ENCODE assay signal across 15 mouse cellular contexts in the genomic region with DNA sequence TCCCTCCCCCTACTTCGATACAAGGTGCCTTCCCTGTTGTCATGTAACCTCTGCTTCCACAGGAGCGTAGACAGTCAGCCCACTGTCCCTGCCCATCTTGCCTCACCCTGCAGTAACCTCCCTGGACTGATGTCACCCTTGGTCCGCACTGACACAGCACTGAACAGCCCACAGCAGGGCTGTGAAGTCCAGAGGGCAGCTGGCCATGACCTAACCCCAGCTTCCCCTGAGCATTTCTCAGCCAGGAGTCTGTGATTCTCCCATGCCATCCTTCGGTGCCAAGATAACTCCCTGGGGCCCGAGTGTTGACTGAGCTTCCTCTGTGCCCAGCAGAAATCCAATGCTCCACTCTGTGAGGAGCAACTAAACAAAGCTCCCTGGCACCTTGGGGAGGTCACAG. TPM values are rescaled to one million over a fixed set of nuclear protein-coding genes. Genes with fewer than 3 reads are reported as not detected.
DNase-seq lines count a peak whose midpoint lies in the region; ATAC-seq and TF ChIP-seq lines count a peak whose summit lies in the region.
"Had no signal": no experiment of that assay in that cellular context is flagged by ENCODE, and none has a peak within 500 bp of the region (broad histone marks: within the 10 kb centered on the region; RNA-seq: fewer than 3 reads in every experiment).

No protein-coding gene starts in this region.

- no peak for TF ChIP-seq CTCF in kidney, adult 2 months (conservative IDR thresholded peaks at IDR 0.05; ENCODE audit: insufficient read depth, insufficient read length, low read depth, low read length)

- H3K9ac ChIP-seq in kidney, embryonic 14.5 days (ENCODE audit: low read depth, low read length): no peak overlapping the region
- H3K9ac ChIP-seq in liver, embryonic 15.5 days: no peak overlapping the region
- H3K9ac ChIP-seq in forebrain, embryonic 16.5 days (replicated peaks; ENCODE audit: low read depth, low read length): no peak overlapping the region
- H3K9ac ChIP-seq: midbrain, embryonic 15.5 days; neural tube, embryonic 12.5 days had no signal

- peak; percentile 67 for DNase-seq in adrenal gland, adult 2 months
- DNase-seq in adrenal gland, adult 18-20 months (ENCODE audit: low spot score in 2 of 2): no peak
- peak; percentile 62 for DNase-seq in kidney, adult 2 months
- DNase-seq in adrenal gland, postnatal 36 days: peak; percentile 28 to 61
- no peak for DNase-seq in spleen, postnatal 14 days (ENCODE audit: low spot score in 2 of 2)
- DNase-seq: cerebellum, adult 11 months; heart, postnatal 36 days; layer of hippocampus, adult 9-11 months; lung, adult 18-20 months; lung, postnatal 4 days had no signal

- 65% methylated on average over 5 of the region's 5 CpGs for WGBS in kidney, adult 2 months
- WGBS in kidney, embryonic 14.5 days: 86% methylated on average over 5 of the region's 5 CpGs
- WGBS in liver, embryonic 15.5 days (ENCODE audit: insufficient replicate concordance): 65% methylated on average over 5 of the region's 5 CpGs
- 88% methylated on average over 5 of the region's 5 CpGs for WGBS in forebrain, embryonic 16.5 days

- H3K27me3 ChIP-seq in kidney, adult 2 months (replicated peaks; ENCODE audit: control insufficient read depth, insufficient read depth, low read length): no peaks in the 10 kb centered on the region
- H3K27me3 ChIP-seq in kidney, embryonic 14.5 days (ENCODE audit: control insufficient read depth, insufficient read depth, low read length): peaks cover 4% of the 10 kb centered on the region; the same call in 1 of the 2 replicates
- H3K27me3 ChIP-seq in liver, embryonic 15.5 days: peaks cover 15% of the 10 kb centered on the region; the same call in 1 of the 2 replicates
- H3K27me3 ChIP-seq in forebrain, embryonic 16.5 days (replicated peaks; ENCODE audit: control insufficient read depth, insufficient read depth, low read length): no peaks in the 10 kb centered on the region
- H3K27me3 ChIP-seq: midbrain, embryonic 15.5 days; neural tube, embryonic 12.5 days had no signal

- no peak overlapping the region for H3K27ac ChIP-seq in kidney, adult 2 months (ENCODE audit: insufficient read depth, low read depth, low read length)
- no peak overlapping the region for H3K27ac ChIP-seq in kidney, embryonic 14.5 days (ENCODE audit: low read depth, low read length)
- H3K27ac ChIP-seq in liver, embryonic 15.5 days (replicated peaks): no peak overlapping the region
- no peak overlapping the region for H3K27ac ChIP-seq in forebrain, embryonic 16.5 days (ENCODE audit: low read length)
- H3K27ac ChIP-seq: midbrain, embryonic 15.5 days; neural tube, embryonic 12.5 days had no signal

- H3K4me1 ChIP-seq in kidney, adult 2 months (ENCODE audit: control insufficient read depth, insufficient read depth, low read length): no peaks in the 10 kb centered on the region; the same call in 1 of the 2 replicates
- no peaks in the 10 kb centered on the region for H3K4me1 ChIP-seq in kidney, embryonic 14.5 days (ENCODE audit: control insufficient read depth, insufficient read depth, low read length)
- H3K4me1 ChIP-seq in liver, embryonic 15.5 days (replicated peaks): peaks cover 9% of the 10 kb centered on the region
- H3K4me1 ChIP-seq in forebrain, embryonic 16.5 days (replicated peaks; ENCODE audit: control insufficient read depth, insufficient read depth, low read length): no peaks in the 10 kb centered on the region
- H3K4me1 ChIP-seq: midbrain, embryonic 15.5 days; neural tube, embryonic 12.5 days had no signal

- no peak overlapping the region for H3K4me2 ChIP-seq in kidney, embryonic 14.5 days (replicated peaks; ENCODE audit: low read depth, low read length)
- no peak overlapping the region for H3K4me2 ChIP-seq in liver, embryonic 15.5 days
- H3K4me2 ChIP-seq in forebrain, embryonic 16.5 days (ENCODE audit: low read length): no peak overlapping the region
- H3K4me2 ChIP-seq: midbrain, embryonic 15.5 days; neural tube, embryonic 12.5 days had no signal

- no peak for ATAC-seq in kidney, embryonic 14.5 days (ENCODE audit: low FRiP score, low TSS enrichment)
- peak; percentile 54 for ATAC-seq in liver, embryonic 15.5 days (ENCODE audit: insufficient read depth)
- no peak for ATAC-seq in forebrain, embryonic 16.5 days
- ATAC-seq: midbrain, embryonic 15.5 days had no signal

- no peaks in the 10 kb centered on the region for H3K36me3 ChIP-seq in kidney, adult 2 months (ENCODE audit: control insufficient read depth, insufficient read depth, low read length)
- H3K36me3 ChIP-seq in kidney, embryonic 14.5 days (ENCODE audit: control insufficient read depth, insufficient read depth, low read length): no peaks in the 10 kb centered on the region
- H3K36me3 ChIP-seq in liver, embryonic 15.5 days (replicated peaks): no peaks in the 10 kb centered on the region
- H3K36me3 ChIP-seq in forebrain, embryonic 16.5 days (ENCODE audit: control insufficient read depth, insufficient read depth): no peaks in the 10 kb centered on the region
- H3K36me3 ChIP-seq: midbrain, embryonic 15.5 days; neural tube, embryonic 12.5 days had no signal

- no peak overlapping the region for H3K4me3 ChIP-seq in kidney, adult 2 months (ENCODE audit: insufficient read depth, low read depth, low read length)
- no peak overlapping the region for H3K4me3 ChIP-seq in kidney, embryonic 14.5 days (ENCODE audit: low read length)
- H3K4me3 ChIP-seq in liver, embryonic 15.5 days (replicated peaks): no peak overlapping the region
- H3K4me3 ChIP-seq in forebrain, embryonic 16.5 days (replicated peaks; ENCODE audit: low read length): no peak overlapping the region
- H3K4me3 ChIP-seq: midbrain, embryonic 15.5 days; neural tube, embryonic 12.5 days had no signal

- no peaks in the 10 kb centered on the region for H3K9me3 ChIP-seq in kidney, embryonic 14.5 days (ENCODE audit: control insufficient read depth, low read length)
- no peaks in the 10 kb centered on the region for H3K9me3 ChIP-seq in liver, embryonic 15.5 days (replicated peaks)
- H3K9me3 ChIP-seq in forebrain, embryonic 16.5 days (ENCODE audit: control insufficient read depth, low read length): no peaks in the 10 kb centered on the region
- H3K9me3 ChIP-seq: midbrain, embryonic 15.5 days; neural tube, embryonic 12.5 days had no signal

- no peak for TF ChIP-seq POLR2A in kidney, adult 2 months (IDR thresholded peaks at IDR 0.05; ENCODE audit: low read depth, low read length)

RNA-seq across cellular contexts. Expression of a gene that starts 8.6 kb away (rescaled TPM):
- 1,000 to 10,000 TPM; 1,012 to 3,370 TPM for total RNA-seq in adrenal gland, adult 2 months (2021)
- 10,217 and 11,584 TPM in 2 replicates for polyA plus RNA-seq in adrenal gland, adult 2 months (2012; rRNA removed)
- over 10,000 TPM in 1 of 2 experiments, 1,000 to 10,000 TPM in 1; 1,926 to 12,846 TPM for total RNA-seq in adrenal gland, adult 18-20 months (2021)
- polyA plus RNA-seq in kidney, adult 2 months (2012; rRNA removed): 3,910 and 4,173 TPM in 2 replicates
- 2.7 and 5.2 TPM in 2 replicates for polyA plus RNA-seq in kidney, embryonic 14.5 days (2014; fragmentation: Nextera tagmentation; extraction: Ambion mirVana)
- total RNA-seq in adrenal gland, postnatal 36 days (2021): 1,000 to 10,000 TPM; 2,304 to 4,221 TPM
- polyA plus RNA-seq in liver, embryonic 15.5 days (2015; fragmentation: Nextera tagmentation; extraction: Ambion mirVana): 17.6 and 17.8 TPM in 2 replicates
- 3.6 and 5.0 TPM in 2 replicates for polyA plus RNA-seq in forebrain, embryonic 16.5 days (2015; fragmentation: Nextera tagmentation; extraction: Ambion mirVana)

Comparison
In these comparisons a context has a peak if more than half of its experiments do, and no peak if none do; other contexts are left out.
1. DNase-seq: peak in adrenal gland, adult 2 months (single experiment), kidney, adult 2 months (single experiment) and adrenal gland, postnatal 36 days (2 of 2); none in adrenal gland, adult 18-20 months (0 of 2) and spleen, postnatal 14 days (0 of 2).
2. RNA of a gene that starts 8.6 kb away (polyA plus RNA-seq): 10,217 to 11,584 TPM in adrenal gland, adult 2 months and 3,910 to 4,173 TPM in kidney, adult 2 months; 17.6 to 17.8 TPM in liver, embryonic 15.5 days, 2.7 to 5.2 TPM in kidney, embryonic 14.5 days and 3.6 to 5.0 TPM in forebrain, embryonic 16.5 days; every median in the first group is over 100 times any median in the second.